Mouse (Mus musculus): ENCODE results near the gene Khsrp. TPM values are rescaled to one million over a fixed set of nuclear protein-coding genes. Genes with fewer than 3 reads are reported as not detected.

Gene Khsrp
- total RNA-seq, 2 experiments from 2014 or later, result 105 to 116 TPM

DNA sequence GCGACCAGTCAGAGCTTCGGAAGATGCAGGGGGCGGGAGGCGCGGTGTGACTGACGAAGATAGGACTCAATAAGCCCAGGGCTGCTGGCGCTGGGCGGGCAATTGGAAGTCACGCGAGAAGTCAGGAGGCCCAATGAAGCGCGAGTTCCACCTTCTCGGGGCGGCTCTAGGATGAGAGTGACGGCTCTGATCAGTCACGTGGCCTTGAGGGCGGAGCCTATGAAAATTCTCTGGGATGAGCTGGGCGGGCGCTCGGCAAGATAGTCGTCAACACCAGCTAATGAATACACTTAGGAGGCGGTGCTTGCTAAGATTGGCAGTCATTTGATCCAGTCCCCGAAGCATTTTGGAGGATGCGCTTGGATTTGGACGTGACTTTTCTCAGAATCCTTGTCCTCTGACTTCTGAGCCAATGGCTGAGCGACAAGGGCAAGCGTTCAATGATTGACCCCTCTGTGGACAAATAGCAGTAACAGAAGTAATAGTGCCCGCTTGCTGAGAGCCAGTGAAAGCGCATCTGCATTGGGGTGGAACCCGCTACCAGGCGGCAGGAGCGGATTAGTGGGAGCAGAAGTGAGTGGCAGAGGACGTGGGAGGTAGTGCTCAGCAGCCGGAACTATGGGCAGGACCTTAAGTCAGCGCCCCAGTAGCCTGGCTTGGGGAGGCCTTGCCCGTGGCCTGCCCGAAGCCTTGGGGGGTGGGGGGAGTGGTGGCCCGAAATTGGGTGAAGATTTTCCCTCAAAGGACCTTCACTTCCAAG is 519 bp upstream of the Khsrp start:
- DNase-seq (ENCODE audit: low spot score in 2 of 2), result peak; percentile 98

DNA sequence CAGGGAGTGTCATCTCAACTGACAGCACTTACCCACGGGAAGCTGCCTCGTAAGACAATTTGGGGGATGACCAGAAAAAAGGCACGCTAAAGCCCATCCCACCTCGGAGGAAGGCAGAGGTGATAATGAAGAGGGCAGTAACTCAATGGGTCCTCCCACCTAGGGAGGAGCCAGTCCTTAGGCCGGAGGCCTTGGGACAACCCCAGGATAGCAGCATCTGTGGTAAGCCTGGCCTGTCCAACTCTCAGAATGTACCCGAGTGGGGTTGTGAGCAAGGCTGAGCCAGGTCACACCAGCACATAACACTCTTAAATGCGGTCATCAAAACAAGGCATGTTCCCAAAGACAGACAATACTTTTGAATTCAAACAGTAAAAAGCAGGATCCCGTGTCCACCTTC is 1.6 kb downstream of the Khsrp start:
- no peak for DNase-seq (ENCODE audit: low spot score in 2 of 2)

DNA sequence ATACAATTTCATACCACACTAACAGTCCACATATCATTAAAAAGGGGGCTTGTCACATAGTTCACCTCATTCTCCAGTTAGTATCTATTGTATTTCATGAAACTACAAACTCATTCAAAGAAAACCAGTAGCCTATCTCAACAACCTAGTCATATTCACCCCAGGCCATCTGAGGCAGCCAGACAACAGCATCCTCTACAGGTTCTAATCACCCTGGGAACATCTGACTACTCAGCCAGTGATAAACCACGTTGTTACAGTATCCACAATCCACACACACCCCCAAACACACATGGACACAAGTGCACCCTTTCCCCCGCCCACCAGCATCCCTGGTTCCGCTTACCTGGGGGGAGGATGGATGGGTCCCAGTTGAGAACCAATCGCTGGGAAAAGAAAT is 3.9 kb downstream of the Khsrp start:
- DNase-seq (ENCODE audit: low spot score in 2 of 2), result no peak

DNA sequence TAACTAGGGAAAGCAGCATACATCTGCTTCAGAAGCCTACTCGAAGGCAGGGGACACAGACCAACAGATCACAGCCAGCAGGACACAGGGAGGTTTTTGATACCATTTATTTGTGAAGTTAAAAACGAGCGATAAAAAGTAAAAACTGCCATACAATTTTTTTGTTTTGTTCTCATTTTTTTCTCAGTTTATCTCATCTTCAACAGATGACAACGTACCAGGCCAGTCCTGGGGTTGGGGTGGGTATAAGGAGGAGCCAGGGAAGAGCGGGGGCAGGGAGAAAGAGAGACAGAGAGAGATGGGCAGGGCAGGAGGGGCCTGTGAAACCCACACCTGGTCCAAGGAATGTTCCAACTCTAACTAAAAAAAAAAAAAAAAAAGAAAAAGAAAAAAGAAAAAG is 10.4 kb downstream of the Khsrp start:
- DNase-seq (ENCODE audit: low spot score in 2 of 2), result no peak

DNA sequence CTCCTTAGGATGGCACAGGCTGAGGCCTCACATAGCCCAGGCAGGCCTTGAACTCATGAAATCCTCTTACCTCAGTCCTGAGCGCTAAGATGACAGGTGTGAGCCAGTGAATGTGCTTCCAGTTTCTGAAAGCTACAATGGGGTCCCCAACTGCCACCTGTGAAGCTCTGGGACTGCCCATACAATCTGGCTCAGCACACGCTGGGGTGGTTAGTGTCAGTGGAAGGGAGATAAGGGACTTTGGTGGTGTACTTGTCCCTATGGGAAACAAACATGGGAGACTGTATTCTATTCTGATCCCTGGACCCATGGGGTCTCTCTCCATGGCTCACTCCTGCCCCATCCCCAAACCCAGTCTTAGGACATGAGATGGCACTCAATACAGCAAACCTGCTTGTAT is 11.6 kb downstream of the Khsrp start:
- DNase-seq (ENCODE audit: low spot score in 2 of 2), result no peak

DNA sequence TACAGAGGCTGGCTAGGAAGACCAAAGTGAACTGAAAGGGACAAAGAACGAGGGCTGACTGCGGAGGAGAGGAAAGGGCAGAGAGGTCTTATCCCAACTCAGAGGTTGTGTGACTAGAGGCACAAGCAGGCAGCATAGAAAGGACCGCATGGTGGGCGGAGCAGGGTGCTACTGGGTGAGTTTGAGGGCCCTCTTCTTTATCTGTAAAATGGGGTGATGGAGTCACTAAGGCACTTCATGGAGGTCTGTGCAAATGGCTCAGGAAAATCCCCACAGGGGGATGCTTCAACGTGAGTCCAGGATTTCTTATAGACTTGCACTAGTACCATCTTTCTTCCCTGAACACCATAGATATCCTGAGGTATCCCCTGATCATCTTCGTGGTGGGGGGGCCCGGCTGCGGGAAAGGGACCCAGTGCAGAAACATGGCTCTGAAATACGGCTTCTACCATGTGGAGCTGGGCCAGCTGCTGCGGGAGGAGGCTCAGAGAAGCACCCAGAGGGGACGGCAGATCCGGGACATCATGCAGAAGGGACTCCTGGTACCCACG is 19.0 kb downstream of the Khsrp start:
- DNase-seq (ENCODE audit: low spot score in 2 of 2), result no peak

DNA sequence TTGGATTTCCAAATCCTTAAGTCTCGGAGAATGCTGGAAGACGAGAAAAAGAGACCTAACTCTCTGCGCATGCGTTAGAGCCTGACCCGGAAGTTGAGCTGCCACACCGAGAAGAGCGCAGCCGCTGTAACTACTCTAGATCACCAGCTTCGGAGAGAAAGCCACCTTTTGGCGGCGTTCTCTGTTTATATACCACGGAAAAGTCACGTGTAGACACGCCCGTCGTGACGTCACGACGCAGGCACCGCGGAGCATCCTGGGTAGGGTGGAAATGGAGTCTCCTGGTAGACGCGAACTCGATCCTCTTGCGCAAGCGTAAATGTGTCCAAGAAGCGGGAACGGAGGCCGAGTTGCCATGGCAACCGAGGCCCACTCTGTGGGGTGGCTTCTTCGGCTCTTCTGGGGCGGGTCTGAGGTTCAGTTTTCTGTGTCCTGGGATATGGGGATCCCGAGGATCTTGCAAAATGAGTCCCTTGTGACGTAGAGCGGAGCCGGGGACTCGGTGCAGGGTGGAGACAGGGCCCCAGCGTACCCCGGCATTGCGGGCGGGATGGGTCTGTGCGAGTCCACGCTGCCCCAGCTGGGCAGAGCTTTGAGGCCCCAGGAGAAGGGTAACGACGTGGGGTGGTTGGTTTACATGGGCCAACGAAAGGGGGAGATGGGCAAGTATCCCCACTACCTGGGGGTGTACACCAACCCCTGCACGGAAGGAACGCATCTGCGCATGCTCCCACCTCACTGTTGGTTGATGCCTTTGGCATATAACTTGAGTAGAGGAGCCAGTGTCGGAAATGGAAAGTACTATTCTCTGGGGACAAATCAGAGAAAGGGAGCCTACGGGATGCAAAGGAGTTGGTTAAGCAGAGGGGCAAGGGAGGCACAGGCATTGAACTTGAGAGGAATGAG is 19.8 kb downstream of the Khsrp start, which contains the start of the genes Gtf2f1 and Gm17949:
Gtf2f1 (minus strand) TSS at position 53 of the 906 bp plus-strand sequence.
Gm17949 (plus strand) TSS at position 234 of the 906 bp plus-strand sequence.
- peak; percentile 92 for DNase-seq (ENCODE audit: low spot score in 2 of 2)

DNA sequence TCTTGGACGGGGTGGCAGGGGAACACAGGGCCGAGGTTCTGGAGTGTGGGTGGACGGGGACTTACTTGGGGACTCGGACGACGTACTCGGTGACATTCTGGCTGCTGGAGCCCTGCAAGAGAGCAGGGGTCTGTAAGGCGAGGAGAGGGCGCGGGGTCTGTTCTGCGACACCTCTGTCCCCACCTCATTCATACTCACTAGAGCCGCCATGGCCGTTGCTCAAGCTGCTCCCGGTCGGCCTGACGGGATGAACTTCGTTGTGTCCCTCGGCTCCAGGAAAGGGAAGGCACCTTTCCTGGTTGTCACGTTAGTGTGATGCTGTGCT is 20.4 kb downstream of the Khsrp start:
- no peak for DNase-seq (ENCODE audit: low spot score in 2 of 2)

DNA sequence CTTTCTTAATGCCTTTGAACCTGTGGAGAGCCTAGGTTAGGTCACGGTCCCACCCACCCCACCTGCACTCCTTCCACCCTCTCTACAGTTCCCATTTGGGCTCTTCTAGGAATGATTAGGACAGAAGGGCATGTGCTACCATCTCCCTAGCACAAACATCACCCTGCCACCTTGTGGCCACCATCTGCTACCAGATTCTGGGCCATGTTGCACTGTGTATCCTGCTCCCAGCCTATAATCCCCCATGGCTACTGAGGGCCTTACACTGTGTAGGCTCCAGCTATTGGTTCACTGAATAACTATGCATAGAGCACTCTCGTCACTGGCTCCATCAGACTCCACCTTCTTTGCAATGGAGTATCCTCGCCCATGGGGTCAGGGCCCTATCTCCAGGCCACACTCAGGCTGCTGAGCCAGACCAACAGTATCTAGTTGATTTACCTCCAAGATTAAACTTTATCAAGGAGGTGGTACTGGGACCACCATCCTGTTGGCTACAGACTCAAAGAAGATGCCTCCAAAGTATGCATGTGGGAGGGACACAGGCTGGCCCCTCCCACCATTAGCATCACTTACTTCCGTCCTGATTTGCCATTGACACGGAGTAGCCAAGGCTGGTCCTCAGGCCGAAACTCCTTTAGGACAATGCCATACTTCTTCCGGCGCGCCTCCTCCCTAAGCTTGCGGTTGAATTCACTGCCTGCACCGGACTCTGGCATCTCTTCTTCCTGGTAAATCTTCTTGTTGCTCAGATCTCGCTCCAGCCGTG is 24.0 kb downstream of the Khsrp start:
- DNase-seq (ENCODE audit: low spot score in 2 of 2), result no peak

DNA sequence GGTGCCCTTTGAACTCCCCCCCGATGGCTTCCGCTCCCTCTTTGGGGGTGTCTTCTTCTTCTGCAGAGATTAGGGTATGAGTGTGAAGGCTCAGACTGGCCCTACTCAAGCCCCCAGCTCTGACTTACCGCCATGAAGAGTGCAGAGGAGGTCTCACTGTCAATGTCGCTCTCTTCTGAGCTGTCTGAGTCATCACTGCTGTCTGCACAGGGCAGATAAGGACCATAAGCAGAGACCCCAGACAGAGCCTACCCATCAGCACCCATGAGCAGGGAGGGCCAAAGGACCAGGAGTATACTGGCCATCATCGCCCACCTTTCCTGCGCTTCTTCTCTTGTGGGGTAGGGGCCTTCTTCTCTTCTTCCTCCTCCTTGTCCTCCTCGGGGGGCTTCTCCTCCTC is 27.3 kb downstream of the Khsrp start:
- DNase-seq (ENCODE audit: low spot score in 2 of 2), result no peak

DNA sequence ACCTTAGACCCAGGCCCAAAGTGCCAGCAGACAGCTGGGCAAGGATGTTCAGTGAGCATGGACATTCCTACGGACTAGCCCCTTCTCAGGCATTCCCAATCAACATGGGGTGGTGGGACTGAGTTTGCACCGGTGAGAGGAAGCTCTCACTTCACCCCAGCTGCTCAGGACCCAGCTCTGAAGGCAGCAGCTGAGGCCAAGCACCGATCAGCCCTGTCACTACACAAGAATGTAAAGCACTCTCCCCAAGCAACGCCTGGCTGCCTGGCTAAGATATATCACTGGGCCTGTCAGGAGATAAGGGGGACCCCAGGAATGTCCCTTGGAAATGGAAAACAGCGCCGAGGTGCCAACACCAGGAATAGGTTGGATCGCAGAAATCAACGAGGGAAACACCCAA is 30.1 kb downstream of the Khsrp start:
- no peak for DNase-seq (ENCODE audit: low spot score in 2 of 2)

DNA sequence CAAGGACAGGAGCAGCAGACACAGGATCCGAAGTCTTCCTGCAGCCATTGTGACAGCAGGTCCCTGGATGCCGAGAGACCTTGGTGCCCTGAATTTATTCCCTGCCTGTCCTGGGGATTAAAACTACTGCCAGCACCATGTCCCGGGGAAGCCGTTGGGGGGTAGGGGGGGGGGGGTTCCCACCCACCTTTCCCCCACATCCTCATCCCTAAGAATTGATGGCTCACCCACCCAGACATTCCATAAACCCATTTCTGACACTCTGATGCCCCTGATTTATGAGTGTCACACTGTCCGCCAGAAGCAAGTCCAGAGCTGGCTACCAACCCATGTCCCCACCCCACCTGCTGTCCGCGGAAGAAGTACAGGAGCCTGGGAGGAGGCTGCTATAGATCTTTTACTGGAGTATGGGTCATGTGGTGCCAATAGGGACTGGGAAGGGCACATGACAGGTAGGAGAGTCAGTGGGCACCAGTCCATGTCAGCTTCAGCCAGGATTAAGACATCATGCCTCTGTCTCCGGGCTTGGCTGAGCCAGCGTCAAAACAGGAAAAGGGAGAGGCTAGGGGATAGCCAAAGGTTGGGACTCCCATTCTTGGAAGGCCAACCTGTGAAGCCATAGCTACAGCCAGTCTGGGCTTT is 31.2 kb downstream of the Khsrp start, which contains the start of gene Pspn:
Pspn (minus strand) TSS at position 51 of the 642 bp plus-strand sequence.
- no peak for DNase-seq (ENCODE audit: low spot score in 2 of 2)

DNA sequence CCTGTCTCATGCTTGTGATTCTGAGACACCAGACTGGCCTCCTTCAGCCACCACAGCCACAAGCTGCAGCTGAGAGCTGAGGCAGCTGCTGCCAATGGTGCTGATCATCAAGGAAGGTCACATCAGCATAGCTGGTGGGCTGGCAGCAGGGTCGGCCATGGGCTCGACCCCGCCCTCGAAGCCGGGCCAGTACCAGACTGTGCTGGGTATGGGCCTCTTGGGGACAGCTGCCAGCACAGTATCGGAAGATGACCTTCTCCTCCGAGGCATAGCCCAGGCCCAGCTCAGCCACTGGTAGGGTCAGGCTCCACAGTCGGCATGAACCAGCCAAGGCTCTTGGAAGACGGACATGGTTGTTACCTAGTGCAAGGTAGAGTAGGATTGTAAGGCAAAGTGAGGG is 31.9 kb downstream of the Khsrp start:
- DNase-seq (ENCODE audit: low spot score in 2 of 2), result no peak

DNA sequence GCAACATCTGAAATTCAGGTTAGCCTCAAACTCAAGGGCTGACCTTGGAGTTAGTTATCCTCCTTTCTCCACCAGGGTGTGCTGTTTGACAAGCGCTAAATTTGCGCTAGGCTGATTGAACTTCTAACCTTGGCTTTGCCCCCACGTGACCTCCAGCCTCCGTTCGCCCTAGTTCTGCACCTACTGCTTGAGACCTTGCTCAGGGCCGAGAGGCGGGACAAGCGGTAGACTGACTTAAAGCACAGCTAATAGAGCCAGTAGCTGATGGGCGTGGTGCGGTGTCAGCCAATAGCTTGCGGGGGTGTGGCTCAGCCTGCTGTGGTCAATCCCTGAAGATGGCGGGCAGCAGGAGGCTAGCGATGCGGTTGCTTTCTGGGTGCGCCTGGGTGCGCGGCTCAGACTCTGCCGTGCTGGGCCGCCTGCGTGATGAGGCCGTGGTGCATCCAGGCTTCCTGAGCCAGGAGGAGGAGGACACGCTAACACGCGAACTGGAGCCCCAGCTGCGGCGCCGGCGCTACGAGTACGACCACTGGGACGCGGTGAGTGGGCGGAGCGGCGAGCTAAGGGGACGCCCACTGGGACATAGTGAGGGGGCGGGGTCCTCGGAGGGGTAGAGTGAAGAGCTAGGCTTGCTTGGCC is 34.2 kb downstream of the Khsrp start, which contains the start of gene Alkbh7:
Alkbh7 (plus strand) TSS at position 311 of the 639 bp plus-strand sequence.
- peak; percentile 88 to 91 for DNase-seq (ENCODE audit: low spot score in 2 of 2)

DNA sequence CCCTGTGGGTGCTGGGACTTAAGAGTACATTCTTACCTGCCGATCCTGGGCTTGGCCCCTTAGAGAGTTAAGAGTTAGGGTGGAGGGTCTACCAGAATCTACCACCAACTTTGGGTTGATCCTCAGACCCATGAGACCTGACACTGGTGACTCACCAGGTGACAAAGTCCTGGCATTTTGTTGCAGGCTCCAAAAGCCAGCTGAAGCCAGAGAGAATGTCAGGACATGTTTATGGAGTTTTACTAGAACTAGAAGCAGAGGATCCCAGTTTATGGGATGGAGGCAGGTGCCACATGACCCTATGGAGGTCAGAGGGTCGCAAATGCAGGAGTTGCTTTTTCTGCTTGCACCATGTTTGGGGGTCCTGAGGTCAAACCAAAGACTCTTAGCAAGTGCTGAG is 34.8 kb downstream of the Khsrp start:
- DNase-seq (ENCODE audit: low spot score in 2 of 2), result no peak

DNA sequence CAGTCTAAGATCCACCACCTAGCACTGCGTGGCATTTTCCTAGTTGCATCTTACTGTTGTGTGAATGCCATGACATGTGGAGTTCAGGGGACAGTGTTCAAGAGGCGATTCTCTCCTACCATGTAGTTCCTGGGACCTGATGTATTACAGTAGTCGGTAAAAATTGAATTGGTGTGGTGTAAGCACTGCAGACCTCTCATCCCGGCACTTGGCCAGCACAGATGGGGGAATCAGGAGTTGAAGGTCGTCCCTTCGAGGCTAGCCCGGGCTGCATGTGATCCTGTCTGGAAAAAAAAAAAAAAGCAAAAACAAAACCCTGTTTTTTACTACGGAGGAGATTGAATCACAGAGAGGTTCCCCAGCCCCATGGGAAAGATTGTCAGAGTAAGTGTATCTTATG is 36.3 kb downstream of the Khsrp start:
- no peak for DNase-seq (ENCODE audit: low spot score in 2 of 2)

DNA sequence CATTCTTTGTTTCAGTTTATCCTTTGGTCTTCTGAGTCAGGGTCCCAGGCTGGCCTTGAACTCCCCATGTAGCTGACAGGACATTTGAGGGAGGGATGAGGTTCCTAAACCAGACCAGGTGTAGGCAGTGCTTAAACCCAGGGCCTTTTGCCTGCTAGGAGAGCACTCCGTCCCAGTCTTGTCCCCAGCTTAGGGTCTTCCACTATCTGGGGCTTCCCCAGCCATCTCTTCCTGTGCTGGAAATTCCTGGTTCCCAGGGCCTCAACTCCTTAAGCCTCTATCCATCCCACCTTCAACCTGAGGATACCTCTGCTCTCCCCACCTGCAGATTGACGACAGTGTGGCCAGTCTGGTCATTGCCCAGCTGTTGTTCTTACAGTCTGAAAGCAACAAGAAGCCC is 40.4 kb downstream of the Khsrp start:
- DNase-seq (ENCODE audit: low spot score in 2 of 2), result no peak

DNA sequence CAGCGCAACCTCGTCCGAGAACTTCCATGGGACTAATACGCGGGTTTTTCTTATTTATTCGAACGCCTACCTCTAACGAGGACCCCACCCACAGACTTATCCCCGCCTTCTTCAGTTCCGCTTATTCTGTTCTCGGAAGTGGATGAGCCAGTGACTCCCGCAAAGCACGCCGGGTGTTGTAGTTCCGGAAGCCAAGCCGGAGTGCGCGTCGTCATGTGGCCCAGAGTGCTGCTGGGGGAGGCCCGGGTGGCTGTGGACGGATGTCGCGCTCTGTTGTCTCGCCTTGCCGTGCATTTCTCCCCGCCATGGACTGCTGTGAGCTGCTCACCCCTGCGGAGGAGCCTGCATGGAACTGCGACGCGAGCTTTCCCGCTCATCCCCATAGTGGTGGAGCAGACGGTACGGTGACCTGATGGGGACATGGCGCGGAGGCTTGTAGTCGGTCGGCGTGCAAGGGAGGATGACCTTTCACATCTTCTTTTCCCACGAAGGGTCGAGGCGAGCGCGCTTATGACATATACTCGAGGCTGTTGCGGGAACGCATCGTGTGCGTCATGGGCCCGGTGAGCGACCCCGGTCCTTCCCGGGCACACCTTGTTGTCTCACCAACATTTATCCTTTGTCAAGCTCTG is 41.1 kb downstream of the Khsrp start, which contains the start of gene Clpp:
Clpp (plus strand) TSS at position 191 of the 632 bp plus-strand sequence.
- DNase-seq (ENCODE audit: low spot score in 2 of 2), result peak; percentile 92

DNA sequence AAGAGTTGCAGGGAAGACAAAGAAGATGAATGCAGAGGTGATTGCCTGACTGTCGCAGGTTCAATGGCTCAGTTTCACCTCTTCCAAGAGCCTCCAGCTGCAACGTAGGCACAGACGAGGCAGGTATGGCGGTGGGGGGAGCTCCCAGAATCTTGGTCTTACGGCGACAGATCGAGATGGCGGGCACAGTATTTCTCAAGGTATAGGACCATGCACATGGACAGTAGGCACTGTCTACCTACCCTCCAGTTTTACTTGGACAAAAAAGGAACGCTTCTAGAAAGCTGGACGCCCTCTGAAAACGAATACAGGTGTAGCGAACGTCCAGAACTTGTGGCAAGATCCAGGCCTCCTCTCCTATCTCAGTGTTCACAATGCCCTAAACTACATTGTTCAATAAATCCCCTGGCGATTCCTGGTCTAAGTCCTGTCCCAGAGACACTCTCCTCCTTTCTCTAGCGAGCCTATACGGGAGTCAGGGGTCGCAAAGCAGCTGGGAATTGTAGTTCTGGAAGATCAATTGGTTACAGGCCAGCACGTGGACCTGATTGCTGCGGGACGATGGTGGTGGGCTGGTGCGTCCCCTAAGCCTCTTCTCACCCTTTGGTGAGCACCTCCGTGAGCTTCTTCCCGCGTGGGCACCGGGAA is 41.7 kb downstream of the Khsrp start:
- peak; percentile 76 to 81 for DNase-seq (ENCODE audit: low spot score in 2 of 2)

Measured in layer of hippocampus, postnatal 10 days (tissue).